Mouse (Mus musculus): ENCODE results near the gene B9d2.

The B9d2 gene

GRCm38 (mm10) chr7:25731294-25732055 is 50.9 kb downstream of the B9d2 start:
- in situ Hi-C loops (cut with MseI, MboI): no loop called here

- in situ Hi-C loops (cut with MseI, MboI): no loop called here
Observed at GRCm38 (mm10) chr7:25734991-25735390, 54.4 kb downstream of the B9d2 start.

All from mouse trophoblast stem cell (cell line).